Mouse (Mus musculus): Measurements from ENCODE around the gene Prss12. TPM values are rescaled to one million over a fixed set of nuclear protein-coding genes. Genes with fewer than 3 reads are reported as not detected.

Prss12 gene
- polyA plus RNA-seq, 1 experiment = 0.30 TPM

- H3K27ac ChIP-seq (ENCODE audit: insufficient read depth, low read length) = no peak overlapping the region
- no peak overlapping the region for H3K4me3 ChIP-seq (ENCODE audit: low read depth, low read length)
- no peaks in the 10 kb centered on the region for H3K4me1 ChIP-seq (ENCODE audit: control insufficient read depth, insufficient read depth, low read length)
- H3K9me3 ChIP-seq (replicated peaks; ENCODE audit: control insufficient read depth, insufficient read depth, low read length, poor library complexity, severe bottlenecking) = no peaks in the 10 kb centered on the region
- no peak for TF ChIP-seq POLR2A (IDR thresholded peaks at IDR 0.05; ENCODE audit: insufficient read depth, low read length)
- no peaks in the 10 kb centered on the region for H3K27me3 ChIP-seq (ENCODE audit: control insufficient read depth, insufficient read depth, low read length, poor library complexity, severe bottlenecking)
- peaks cover 11% of the 10 kb centered on the region for H3K36me3 ChIP-seq (ENCODE audit: control insufficient read depth, insufficient read depth, low read length, poor library complexity, severe bottlenecking)
- no peak overlapping the region for H3K9ac ChIP-seq (ENCODE audit: low read depth, poor library complexity, severe bottlenecking)
Measured at GRCm38 (mm10) chr3:123511818-123512217, 65.1 kb downstream of the Prss12 start.

- Histone ChIP-seq H3K27ac (ENCODE audit: insufficient read depth, low read length) (no peak overlapping the region), H3K36me3 (ENCODE audit: control insufficient read depth, insufficient read depth, low read length, poor library complexity, severe bottlenecking) (no peaks in the 10 kb centered on the region), H3K4me1 (ENCODE audit: control insufficient read depth, insufficient read depth, low read length) (no peaks in the 10 kb centered on the region), H3K4me3 (ENCODE audit: low read depth, low read length) (no peak overlapping the region), H3K9ac (ENCODE audit: low read depth, poor library complexity, severe bottlenecking) (no peak overlapping the region), H3K27me3 (ENCODE audit: control insufficient read depth, insufficient read depth, low read length, poor library complexity, severe bottlenecking) (no peaks in the 10 kb centered on the region), H3K9me3 (replicated peaks; ENCODE audit: control insufficient read depth, insufficient read depth, low read length, poor library complexity, severe bottlenecking) (no peaks in the 10 kb centered on the region)
- no peak for TF ChIP-seq POLR2A (IDR thresholded peaks at IDR 0.05; ENCODE audit: insufficient read depth, low read length)
- TF ChIP-seq CTCF (IDR thresholded peaks at IDR 0.05; ENCODE audit: low read depth, low read length) = no peak
- no peak for TF ChIP-seq EP300 (IDR thresholded peaks at IDR 0.05; ENCODE audit: insufficient read depth, low read depth, low read length)
Measured at GRCm38 (mm10) chr3:123514886-123515285, 68.2 kb downstream of the Prss12 start.

GRCm38 (mm10) chr3:123515600-123516359, 69.1 kb downstream of the Prss12 start:
- Histone ChIP-seq H3K4me1 (ENCODE audit: control insufficient read depth, insufficient read depth, low read length) (no peaks in the 10 kb centered on the region), H3K4me3 (ENCODE audit: low read depth, low read length) (no peak overlapping the region), H3K9me3 (replicated peaks; ENCODE audit: control insufficient read depth, insufficient read depth, low read length, poor library complexity, severe bottlenecking) (no peaks in the 10 kb centered on the region), H3K27ac (ENCODE audit: insufficient read depth, low read length) (no peak overlapping the region), H3K36me3 (ENCODE audit: control insufficient read depth, insufficient read depth, low read length, poor library complexity, severe bottlenecking) (no peaks in the 10 kb centered on the region), H3K9ac (ENCODE audit: low read depth, poor library complexity, severe bottlenecking) (no peak overlapping the region), H3K27me3 (ENCODE audit: control insufficient read depth, insufficient read depth, low read length, poor library complexity, severe bottlenecking) (no peaks in the 10 kb centered on the region)
- TF ChIP-seq POLR2A (IDR thresholded peaks at IDR 0.05; ENCODE audit: insufficient read depth, low read length) (no peak), CTCF (IDR thresholded peaks at IDR 0.05; ENCODE audit: low read depth, low read length) (no peak), EP300 (IDR thresholded peaks at IDR 0.05; ENCODE audit: insufficient read depth, low read depth, low read length) (no peak)

- no peak overlapping the region for H3K27ac ChIP-seq (ENCODE audit: insufficient read depth, low read length)
- no peak overlapping the region for H3K4me3 ChIP-seq (ENCODE audit: low read depth, low read length)
- H3K36me3 ChIP-seq (ENCODE audit: control insufficient read depth, insufficient read depth, low read length, poor library complexity, severe bottlenecking) = no peaks in the 10 kb centered on the region
- no peak for TF ChIP-seq POLR2A (IDR thresholded peaks at IDR 0.05; ENCODE audit: insufficient read depth, low read length)
- no peak for TF ChIP-seq CTCF (IDR thresholded peaks at IDR 0.05; ENCODE audit: low read depth, low read length)
- TF ChIP-seq EP300 (IDR thresholded peaks at IDR 0.05; ENCODE audit: insufficient read depth, low read depth, low read length) = no peak
- no peaks in the 10 kb centered on the region for H3K9me3 ChIP-seq (replicated peaks; ENCODE audit: control insufficient read depth, insufficient read depth, low read length, poor library complexity, severe bottlenecking)
- no peaks in the 10 kb centered on the region for H3K4me1 ChIP-seq (ENCODE audit: control insufficient read depth, insufficient read depth, low read length)
- H3K27me3 ChIP-seq (ENCODE audit: control insufficient read depth, insufficient read depth, low read length, poor library complexity, severe bottlenecking) = no peaks in the 10 kb centered on the region
- H3K9ac ChIP-seq (ENCODE audit: low read depth, poor library complexity, severe bottlenecking) = no peak overlapping the region
Measured at GRCm38 (mm10) chr3:123516784-123517183, 70.1 kb downstream of the Prss12 start.

- no peaks in the 10 kb centered on the region; the same call in 1 of the 2 replicates for H3K27me3 ChIP-seq (ENCODE audit: control insufficient read depth, insufficient read depth, low read length, poor library complexity, severe bottlenecking)
Measured at GRCm38 (mm10) chr3:123526313-123527067, 79.8 kb downstream of the Prss12 start.

More at GRCm38 (mm10) chr3:123526313-123527067, 79.8 kb downstream of the Prss12 start:
- TF ChIP-seq CTCF (IDR thresholded peaks at IDR 0.05; ENCODE audit: low read depth, low read length) (no peak), EP300 (IDR thresholded peaks at IDR 0.05; ENCODE audit: insufficient read depth, low read depth, low read length) (no peak)
- Histone ChIP-seq H3K4me1 (ENCODE audit: control insufficient read depth, insufficient read depth, low read length) (peaks cover 3% of the 10 kb centered on the region), H3K4me3 (ENCODE audit: low read depth, low read length) (no peak overlapping the region), H3K27ac (ENCODE audit: insufficient read depth, low read length) (no peak overlapping the region), H3K9ac (ENCODE audit: low read depth, poor library complexity, severe bottlenecking) (no peak overlapping the region), H3K9me3 (replicated peaks; ENCODE audit: control insufficient read depth, insufficient read depth, low read length, poor library complexity, severe bottlenecking) (no peaks in the 10 kb centered on the region), H3K36me3 (ENCODE audit: control insufficient read depth, insufficient read depth, low read length, poor library complexity, severe bottlenecking) (no peaks in the 10 kb centered on the region)
